Mouse (Mus musculus) MEL (cell line): ENCODE results near the gene Cdc5l.
"Not testable (repeated sequence)": the region's sequence is repeated elsewhere in the genome, so short reads cannot be mapped to it uniquely, and the experiment has no call there.

Experiments
- CTCF ChIP-seq, 3 experiments: IDR thresholded peaks in 2 of 3; conservative IDR thresholded peaks in 1 of 3; 2 replicates each; pipeline ENCODE4 v1.5.1; 2011 to 2012; ENCODE audit warnings: low read length in 3 of 3, low read depth in 2 of 3, mild to moderate bottlenecking in 2 of 3, improper control_type of control experiment in 1 of 3, inconsistent platforms in 1 of 3, mixed read lengths in 1 of 3, moderate library complexity in 1 of 3; ENCODE audit not compliant: control insufficient read depth in 1 of 3, insufficient read depth in 1 of 3, poor library complexity in 1 of 3, severe bottlenecking in 1 of 3
- MAX ChIP-seq: IDR thresholded peaks from 2 replicates; pipeline ENCODE4 v1.6.1; 2011; ENCODE audit warnings: low read length, improper control_type of control experiment

DNA sequence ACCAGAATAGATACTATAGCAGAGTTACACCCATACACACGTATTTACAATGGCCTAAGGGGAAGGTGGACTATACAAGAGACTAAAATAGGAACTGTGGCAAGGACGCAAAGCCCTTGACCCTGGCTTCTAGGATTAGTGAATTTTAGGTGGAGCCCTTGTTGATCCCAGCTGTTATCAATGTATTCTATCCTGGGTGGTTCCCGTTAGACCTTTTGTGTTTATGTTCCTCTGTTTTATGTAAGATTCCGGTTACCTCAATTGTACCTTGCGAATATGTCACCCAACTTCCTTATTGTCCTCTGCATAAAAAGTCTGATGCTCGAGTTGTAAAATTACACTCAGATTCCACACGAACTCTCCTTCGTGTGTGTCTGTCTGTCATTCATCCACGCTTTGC is 22.2 kb upstream of the Cdc5l start:
- not testable (repeated sequence) for TF ChIP-seq CTCF (IDR thresholded peaks at IDR 0.05 in 2 of 3, conservative IDR thresholded peaks at IDR 0.05 in 1 of 3; ENCODE audit: control insufficient read depth in 1 of 3, insufficient read depth in 1 of 3, low read depth in 2 of 3, low read length in 3 of 3, poor library complexity in 1 of 3, severe bottlenecking in 1 of 3); MAX
